47 mouse cellular contexts compared by ENCODE assay signal in genomic region chrX:116680878-116681277, GRCm38 (mm10). TPM values are rescaled to one million over a fixed set of nuclear protein-coding genes. Genes with fewer than 3 reads are reported as not detected.
"Had no signal": no experiment of that assay in that cellular context is flagged by ENCODE, and none has a peak within 500 bp of the region (broad histone marks: within the 10 kb centered on the region; RNA-seq: fewer than 3 reads in every experiment).

H2afb2 (plus strand) TSS chrX:116681178.

- DNase-seq: left cerebral cortex, postnatal 4 days; liver; liver, embryonic 13.5 days; lung, adult 18-20 months; lung, adult 2 months; lung, embryonic 14.5 days; lung, postnatal 10 days; lung, postnatal 14 days; lung, postnatal 36 days; lung, postnatal 4 days; midbrain, embryonic 14.5 days had no signal

- H3K36me3 ChIP-seq: limb, embryonic 10.5 days; limb, embryonic 12.5 days; limb, embryonic 13.5 days; limb, embryonic 15.5 days; liver, embryonic 12.5 days; liver, embryonic 13.5 days; liver, embryonic 15.5 days; lung, embryonic 15.5 days; midbrain, embryonic 10.5 days; midbrain, embryonic 12.5 days; midbrain, embryonic 13.5 days; midbrain, embryonic 15.5 days; neural tube, embryonic 12.5 days had no signal

- H3K4me2 ChIP-seq: limb, embryonic 12.5 days; limb, embryonic 13.5 days; limb, embryonic 15.5 days; liver, embryonic 11.5 days; liver, embryonic 12.5 days; liver, embryonic 13.5 days; liver, embryonic 15.5 days; lung, embryonic 14.5 days; lung, embryonic 15.5 days; midbrain, embryonic 11.5 days; midbrain, embryonic 12.5 days; midbrain, embryonic 13.5 days; midbrain, embryonic 15.5 days; neural tube, embryonic 12.5 days had no signal

- H3K4me1 ChIP-seq: limb, embryonic 10.5 days; limb, embryonic 12.5 days; limb, embryonic 13.5 days; limb, embryonic 15.5 days; liver, embryonic 12.5 days; liver, embryonic 13.5 days; liver, embryonic 15.5 days; lung, embryonic 15.5 days; megakaryocyte, embryonic 14.5 days; midbrain, embryonic 10.5 days; midbrain, embryonic 12.5 days; midbrain, embryonic 13.5 days; midbrain, embryonic 15.5 days; neural tube, embryonic 12.5 days had no signal

- ATAC-seq: liver, embryonic 12.5 days; lung, postnatal 0 days; midbrain, embryonic 13.5 days; midbrain, embryonic 15.5 days; midbrain, embryonic 16.5 days had no signal

- H3K27me3 ChIP-seq: limb, embryonic 12.5 days; limb, embryonic 13.5 days; limb, embryonic 15.5 days; liver, embryonic 12.5 days; liver, embryonic 13.5 days; liver, embryonic 15.5 days; lung, embryonic 15.5 days; megakaryocyte, embryonic 14.5 days; midbrain, embryonic 12.5 days; midbrain, embryonic 13.5 days; midbrain, embryonic 15.5 days; neural tube, embryonic 12.5 days had no signal

- H3K4me3 ChIP-seq: left cerebral cortex, adult 2 months; limb, embryonic 10.5 days; limb, embryonic 12.5 days; limb, embryonic 13.5 days; limb, embryonic 15.5 days; liver, embryonic 12.5 days; liver, embryonic 13.5 days; liver, embryonic 15.5 days; lung, embryonic 15.5 days; megakaryocyte, embryonic 14.5 days; midbrain, embryonic 10.5 days; midbrain, embryonic 12.5 days; midbrain, embryonic 13.5 days; midbrain, embryonic 15.5 days; myocyte; neural tube, embryonic 12.5 days had no signal

- H3K27ac ChIP-seq: left cerebral cortex, adult 2 months; limb, embryonic 10.5 days; limb, embryonic 12.5 days; limb, embryonic 13.5 days; limb, embryonic 15.5 days; liver, embryonic 12.5 days; liver, embryonic 13.5 days; liver, embryonic 14.5 days; liver, embryonic 15.5 days; lung, embryonic 15.5 days; macrophage; midbrain, embryonic 10.5 days; midbrain, embryonic 12.5 days; midbrain, embryonic 13.5 days; midbrain, embryonic 15.5 days; neural tube, embryonic 12.5 days had no signal

- H3K9ac ChIP-seq: limb, embryonic 12.5 days; limb, embryonic 13.5 days; limb, embryonic 15.5 days; liver, embryonic 12.5 days; liver, embryonic 13.5 days; liver, embryonic 14.5 days; liver, embryonic 15.5 days; lung, embryonic 14.5 days; lung, embryonic 15.5 days; midbrain, embryonic 12.5 days; midbrain, embryonic 13.5 days; midbrain, embryonic 15.5 days; neural tube, embryonic 12.5 days had no signal

- H3K9me3 ChIP-seq: limb, embryonic 10.5 days; limb, embryonic 12.5 days; limb, embryonic 13.5 days; limb, embryonic 15.5 days; liver, embryonic 12.5 days; liver, embryonic 13.5 days; liver, embryonic 15.5 days; lung, embryonic 15.5 days; midbrain, embryonic 10.5 days; midbrain, embryonic 12.5 days; midbrain, embryonic 13.5 days; midbrain, embryonic 15.5 days; neural tube, embryonic 12.5 days had no signal

RNA-seq across cellular contexts. Expression of gene H2afb2, which starts in this region (rescaled TPM):
- total RNA-seq: left cerebral cortex, adult 2 months; left cerebral cortex, adult 8-10 months; left cerebral cortex, postnatal 10 days; left cerebral cortex, postnatal 14 days; left cerebral cortex, postnatal 25 days; left cerebral cortex, postnatal 36 days; left cerebral cortex, postnatal 4 days; megakaryocyte progenitor cell, adult 5-6 weeks; megakaryocyte, adult 5-6 weeks; megakaryocyte-erythroid progenitor cell, adult 5-6 weeks; midbrain, postnatal 0 days; monocyte, adult 5-6 weeks had no signal
- polyA plus RNA-seq: limb, embryonic 10.5 days; limb, embryonic 11.5 days; limb, embryonic 12.5 days; limb, embryonic 13.5 days; limb, embryonic 14.5 days; limb, embryonic 15.5 days; liver, embryonic 11.5 days; liver, embryonic 12.5 days; liver, embryonic 13.5 days; liver, embryonic 14.5 days; liver, embryonic 15.5 days; liver, embryonic 16.5 days; lung, adult 2 months; lung, embryonic 14.5 days; lung, embryonic 15.5 days; lung, embryonic 16.5 days; lung, postnatal 0 days; macrophage; midbrain, embryonic 10.5 days; midbrain, embryonic 11.5 days; midbrain, embryonic 12.5 days; midbrain, embryonic 13.5 days; midbrain, embryonic 14.5 days; midbrain, embryonic 15.5 days; midbrain, embryonic 16.5 days; midbrain, postnatal 0 days; myocyte; neural tube, embryonic 11.5 days; neural tube, embryonic 12.5 days had no signal
